11 mouse cellular contexts compared by ENCODE assay signal in genomic region chr14:44110981-44111380, GRCm38 (mm10). TPM values are rescaled to one million over a fixed set of nuclear protein-coding genes. Genes with fewer than 3 reads are reported as not detected.
"Had no signal": no experiment of that assay in that cellular context is flagged by ENCODE, and none has a peak within 500 bp of the region (broad histone marks: within the 10 kb centered on the region; RNA-seq: fewer than 3 reads in every experiment).

No protein-coding gene starts in this region.

- DNase-seq: lung, adult 2 months; lung, postnatal 14 days; lung, postnatal 36 days; right cerebral cortex, postnatal 14 days; thymus, adult 2 months; thymus, postnatal 25 days; thymus, postnatal 4 days had no signal

RNA-seq across cellular contexts. Expression of gene Ear2, which starts 8.5 kb away (rescaled TPM):
- total RNA-seq: midbrain, postnatal 0 days had no signal

RNA-seq across cellular contexts. Expression of gene Gm3327, which starts 12.7 kb away (rescaled TPM):
- total RNA-seq: megakaryocyte progenitor cell, adult 5-6 weeks; midbrain, postnatal 0 days; monocyte, adult 5-6 weeks; neutrophil, adult 5-6 weeks had no signal
